Mouse (Mus musculus) thymus, adult 2 months (tissue): ENCODE measurements around the gene Htr5a. TPM values are rescaled to one million over a fixed set of nuclear protein-coding genes. Genes with fewer than 3 reads are reported as not detected.

Source experiments
- DNase-seq: peaks from one replicate; pipeline ENCODE4 v3.0.0; 2021
- H3K27ac ChIP-seq: fragments of 200-500 bp; 2 replicates; pipeline ENCODE4 v1.5.1; 2012; ENCODE audit warnings: low read length, control low read depth; ENCODE audit not compliant: control insufficient read depth, insufficient read depth
- H3K27me3 ChIP-seq: fragments of 200-500 bp; 2 replicates; pipeline ENCODE4 v1.6.1; 2012; ENCODE audit warnings: mild to moderate bottlenecking, low read length, moderate library complexity, mixed read lengths; ENCODE audit not compliant: control insufficient read depth, insufficient read depth
- H3K36me3 ChIP-seq: fragments of 200-500 bp; 2 replicates; pipeline ENCODE4 v1.6.1; 2012; ENCODE audit warnings: mild to moderate bottlenecking, low read length, moderate library complexity; ENCODE audit not compliant: control insufficient read depth, insufficient read depth
- H3K4me1 ChIP-seq: fragments of 200-500 bp; replicated peaks from 2 replicates; pipeline ENCODE4 v1.6.1; 2012; ENCODE audit warnings: low read length; ENCODE audit not compliant: control insufficient read depth, insufficient read depth
- H3K4me3 ChIP-seq: fragments of 200-500 bp; 2 replicates; pipeline ENCODE4 v1.5.1; 2012; ENCODE audit warnings: mild to moderate bottlenecking, low read length, control low read depth, moderate library complexity; ENCODE audit not compliant: control insufficient read depth, insufficient read depth
- CTCF ChIP-seq: fragments of 200-500 bp; IDR thresholded peaks from 2 replicates; pipeline ENCODE4 v1.5.1; 2012; ENCODE audit warnings: mild to moderate bottlenecking, control low read depth, low read length, moderate library complexity, borderline replicate concordance; ENCODE audit not compliant: control insufficient read depth, poor library complexity, insufficient read depth; ENCODE audit errors: extremely low read depth
- POLR2A ChIP-seq: fragments of 200-500 bp; IDR thresholded peaks from 2 replicates; pipeline ENCODE4 v1.6.1; 2012; ENCODE audit warnings: mild to moderate bottlenecking, low read length, control low read depth, moderate library complexity; ENCODE audit not compliant: control insufficient read depth, poor library complexity, insufficient read depth; ENCODE audit errors: extremely low read depth
- WGBS: fragments of 180-500 bp; shearing (Covaris S2); methylation state at CpG from one replicate; pipeline ENCODE4 v1.1.7; 2018; 5-methylcytosine and 5-hydroxymethylcytosine counted together
- polyA plus RNA-seq: library from polyadenylated mRNA; depleted of rRNA; stranded (reverse); fragments of >200 nt; gene quantifications from 2 replicates; pipeline ENCODE4 v1.2.3, GENCODE M21; 2012; rRNA removed

The Htr5a gene
- polyA plus RNA-seq, 1 experiment: not detected

- TF ChIP-seq POLR2A: no peak
- TF ChIP-seq CTCF: no peak
- H3K4me3 ChIP-seq: no peak overlapping the region
- DNase-seq: no peak
- H3K36me3 ChIP-seq: no peaks in the 10 kb centered on the region
- no peaks in the 10 kb centered on the region for H3K27me3 ChIP-seq
- H3K27ac ChIP-seq: no peak overlapping the region
- H3K4me1 ChIP-seq: no peaks in the 10 kb centered on the region
- 70% methylated on average over 3 of the region's 3 CpGs for WGBS
Observed at GRCm38 (mm10) chr5:27880329-27881036, 38.5 kb downstream of the Htr5a start.

- WGBS: 85% methylated on average over 2 of the region's 2 CpGs
- Histone ChIP-seq H3K27me3 (no peaks in the 10 kb centered on the region), H3K36me3 (no peaks in the 10 kb centered on the region), H3K4me1 (no peaks in the 10 kb centered on the region), H3K27ac (no peak overlapping the region), H3K4me3 (no peak overlapping the region)
- no peak for DNase-seq
- TF ChIP-seq POLR2A (no peak), CTCF (no peak)
Observed at GRCm38 (mm10) chr5:27881261-27881660, 39.3 kb downstream of the Htr5a start.

DNA sequence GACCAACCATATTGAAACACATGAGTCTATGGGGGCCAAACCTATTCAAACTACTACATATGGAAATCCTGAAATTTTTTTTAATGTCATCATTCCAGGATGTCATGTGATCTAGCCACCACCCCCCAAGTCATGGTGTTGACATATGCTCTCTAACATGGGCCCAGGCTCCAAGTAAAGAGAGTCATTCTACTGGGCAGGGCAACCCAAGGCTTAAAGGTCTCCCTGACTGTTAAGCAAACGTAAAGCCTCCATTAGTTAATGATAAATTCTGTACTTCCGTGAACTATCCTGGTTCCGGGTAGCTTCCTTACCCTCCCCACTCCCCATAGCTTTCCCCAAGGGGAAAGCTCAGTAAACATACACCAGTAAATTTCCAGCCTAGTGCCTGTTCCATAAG, 46.1 kb downstream of the Htr5a start:
- DNase-seq: no peak
- H3K36me3 ChIP-seq: no peaks in the 10 kb centered on the region
- no peak overlapping the region for H3K4me3 ChIP-seq
- TF ChIP-seq POLR2A (no peak), CTCF (no peak)
- H3K4me1 ChIP-seq: no peaks in the 10 kb centered on the region
- H3K27ac ChIP-seq: no peak overlapping the region
- WGBS: 93% methylated on average over 3 of the region's 3 CpGs
- H3K27me3 ChIP-seq: no peaks in the 10 kb centered on the region

GRCm38 (mm10) chr5:27895961-27896360, 54.0 kb downstream of the Htr5a start:
- no peak for TF ChIP-seq POLR2A
- TF ChIP-seq CTCF: no peak
- H3K4me1 ChIP-seq: no peaks in the 10 kb centered on the region
- WGBS: 89% methylated on average over 3 of the region's 3 CpGs
- no peak overlapping the region for H3K4me3 ChIP-seq
- no peaks in the 10 kb centered on the region for H3K27me3 ChIP-seq
- DNase-seq: no peak
- no peak overlapping the region for H3K27ac ChIP-seq
- H3K36me3 ChIP-seq: no peaks in the 10 kb centered on the region

DNA sequence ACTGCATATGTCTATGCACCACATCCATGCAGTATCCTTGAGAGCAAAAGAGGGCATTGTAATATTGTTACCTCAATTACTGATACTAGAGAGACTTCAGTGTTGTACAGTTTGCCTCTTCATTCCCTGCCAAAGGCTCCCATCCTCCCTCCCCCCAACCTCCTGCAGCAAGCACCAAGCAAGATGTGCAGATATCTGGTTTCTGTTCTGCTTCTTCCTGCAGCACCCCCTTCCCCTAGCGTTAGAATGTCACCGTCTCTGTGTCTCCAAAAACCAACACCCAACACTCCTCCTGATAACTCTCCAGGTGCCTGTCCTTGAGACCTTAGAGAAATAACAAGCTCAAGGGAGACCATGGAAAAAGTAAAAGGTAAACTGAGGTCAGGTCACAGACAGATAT, 57.8 kb downstream of the Htr5a start:
- no peak for DNase-seq
- WGBS: 73% methylated on average over 2 of the region's 2 CpGs
- no peak overlapping the region for H3K27ac ChIP-seq
- no peak overlapping the region for H3K4me3 ChIP-seq
- H3K36me3 ChIP-seq: no peaks in the 10 kb centered on the region
- no peaks in the 10 kb centered on the region for H3K4me1 ChIP-seq
- H3K27me3 ChIP-seq: no peaks in the 10 kb centered on the region
- TF ChIP-seq CTCF (no peak), POLR2A (no peak)

DNA sequence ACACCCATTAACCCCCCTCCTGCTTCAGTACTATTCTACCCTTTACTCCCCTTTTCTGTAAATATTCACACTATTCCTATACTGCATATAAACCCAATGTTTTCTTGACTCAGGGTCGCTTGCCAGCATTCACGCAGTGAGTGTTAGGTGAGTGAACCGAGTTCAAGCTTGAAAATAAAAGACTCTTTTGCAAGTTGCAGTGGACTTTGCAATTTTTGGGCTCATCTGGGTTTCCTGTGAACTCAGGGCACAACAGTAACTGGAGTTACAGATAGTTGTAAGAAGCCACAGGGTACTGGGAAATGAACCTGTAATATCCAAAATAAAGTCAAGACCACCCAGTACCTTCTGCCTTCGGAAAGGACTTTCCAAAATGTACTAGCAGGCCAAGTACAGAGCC, 58.2 kb downstream of the Htr5a start:
- H3K27me3 ChIP-seq: no peaks in the 10 kb centered on the region
- no peak overlapping the region for H3K27ac ChIP-seq
- no peak overlapping the region for H3K4me3 ChIP-seq
- no peak for DNase-seq
- 89% methylated on average over 4 of the region's 4 CpGs for WGBS
- no peaks in the 10 kb centered on the region for H3K4me1 ChIP-seq
- H3K36me3 ChIP-seq: no peaks in the 10 kb centered on the region
- no peak for TF ChIP-seq POLR2A
- no peak for TF ChIP-seq CTCF

Other genes starting within 250 kb of the Htr5a start
- gene Paxip1, start 50.5 kb upstream of the Htr5a start, polyA plus RNA-seq: 68.1 and 86.8 TPM in 2 replicates
- 39.6 and 51.7 TPM in 2 replicates for gene Insig1, start 229.2 kb downstream of the Htr5a start, polyA plus RNA-seq